Mouse (Mus musculus): Measurements from ENCODE around the gene Cda.

DNA sequence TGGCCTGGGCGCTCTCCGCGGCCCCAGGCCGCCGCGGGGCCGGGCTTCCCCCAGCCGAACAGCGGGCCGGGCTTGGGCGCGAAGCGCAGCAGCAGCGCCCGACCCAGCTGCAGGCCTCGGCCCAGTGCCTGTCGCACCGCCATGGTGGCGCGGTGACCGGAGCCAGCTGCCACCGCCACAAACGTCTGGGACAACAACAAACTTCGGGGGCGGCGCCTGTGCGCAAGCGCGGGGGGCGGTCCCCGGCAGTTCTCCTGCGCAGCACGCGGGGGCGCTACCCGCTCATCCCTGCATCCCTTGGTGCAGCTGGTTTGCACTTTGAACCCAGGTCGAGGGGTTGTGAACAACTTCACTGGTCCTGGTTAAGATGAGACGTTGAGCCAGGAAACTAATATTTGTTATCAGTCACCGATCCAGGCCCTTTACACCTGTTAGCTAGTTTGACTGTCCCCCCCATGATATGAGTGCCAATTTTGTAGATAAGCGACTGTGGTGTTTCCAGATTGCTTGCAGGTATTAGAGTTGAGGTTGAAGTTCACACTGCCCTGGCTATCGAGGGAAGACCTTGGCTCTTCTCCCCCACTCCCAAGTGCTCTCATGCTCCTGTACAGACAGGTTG is 41.6 kb downstream of the Cda start, which contains the start of gene Pink1:
- TF ChIP-seq POLR2A (IDR thresholded peaks at IDR 0.05; ENCODE audit: low read depth, low read length) (peak; percentile 55; the same call in 1 of the 2 replicates), CTCF (IDR thresholded peaks at IDR 0.05; ENCODE audit: borderline replicate concordance, insufficient read depth, low read length) (peak; percentile 89)
